Mouse (Mus musculus): Measurements from ENCODE around the gene 4933406M09Rik.
A peak's percentile ranks its signal among the peaks of the same experiment; 100 is the strongest.

The 4933406M09Rik gene

GRCm38 (mm10) chr1:134368777-134369337 lies 16.9 kb upstream of the 4933406M09Rik start:
- no peak for ATAC-seq (ENCODE audit: insufficient number of reproducible peaks, low FRiP score, low TSS enrichment)

DNA sequence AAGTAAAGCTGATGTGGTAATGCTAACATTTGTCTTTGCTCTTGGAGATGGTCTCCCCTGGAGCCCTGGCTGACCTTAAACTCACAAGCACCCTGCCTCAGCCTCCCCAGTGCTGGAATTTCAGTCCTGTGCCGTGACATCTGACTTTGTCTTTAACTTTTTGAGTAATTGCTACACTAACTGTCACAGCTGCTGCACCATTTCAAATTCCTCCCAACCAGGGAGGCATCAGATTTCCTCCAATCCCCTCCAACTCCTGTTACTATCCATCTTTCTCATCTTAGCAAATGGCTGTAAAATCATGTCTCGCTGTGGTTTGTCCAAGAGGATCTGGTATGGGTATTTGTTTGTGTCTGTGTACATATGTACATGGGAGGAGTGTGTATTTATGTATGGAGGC lies 11.6 kb upstream of the 4933406M09Rik start:
- no peak for ATAC-seq (ENCODE audit: insufficient number of reproducible peaks, low FRiP score, low TSS enrichment)

DNA sequence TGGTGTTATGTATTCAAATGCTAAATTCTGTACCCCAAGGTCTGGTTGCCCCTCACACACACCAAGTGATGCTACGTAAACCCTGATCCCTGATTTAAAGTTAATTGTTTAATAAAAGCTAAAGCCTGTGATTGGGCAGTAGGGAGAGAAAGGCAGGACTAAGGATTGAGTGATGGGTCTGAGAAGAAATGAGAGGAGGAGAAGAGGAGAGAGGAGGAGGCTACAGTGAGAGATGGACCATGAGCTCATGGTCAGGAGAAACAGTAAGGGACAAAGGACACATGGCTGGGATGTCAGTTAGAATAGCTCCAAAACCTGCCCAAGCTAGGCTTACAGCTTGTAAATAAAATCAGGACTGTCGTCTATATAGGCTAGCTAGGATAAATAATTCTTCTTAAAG lies 4.7 kb upstream of the 4933406M09Rik start:
- no peak for ATAC-seq (ENCODE audit: insufficient number of reproducible peaks, low FRiP score, low TSS enrichment)

GRCm38 (mm10) chr1:134381795-134382625 lies 3.7 kb upstream of the 4933406M09Rik start:
- no peak for ATAC-seq (ENCODE audit: insufficient number of reproducible peaks, low FRiP score, low TSS enrichment)

DNA sequence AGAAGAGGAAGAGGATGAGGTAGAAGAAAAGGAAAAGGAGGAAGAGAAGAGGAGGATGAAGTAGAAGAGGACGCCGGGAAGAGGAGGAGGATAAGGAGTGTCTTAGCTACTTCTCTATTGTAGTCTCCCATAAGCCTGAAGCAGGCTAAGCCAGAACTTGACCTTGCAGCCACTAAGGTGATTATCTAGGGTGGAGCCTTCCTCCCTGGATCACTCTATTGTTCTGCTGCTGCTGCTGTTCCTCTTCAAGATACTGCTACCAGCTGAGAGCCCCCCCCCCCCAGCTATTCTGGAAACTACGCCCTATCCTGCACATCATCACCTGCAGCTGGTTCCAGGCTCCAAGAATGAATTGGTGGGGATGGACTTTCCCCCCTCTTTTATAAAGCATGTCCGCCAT lies 1.2 kb upstream of the 4933406M09Rik start:
- ATAC-seq (ENCODE audit: insufficient number of reproducible peaks, low FRiP score, low TSS enrichment), result no peak

- ATAC-seq (ENCODE audit: insufficient number of reproducible peaks, low FRiP score, low TSS enrichment), result no peak
Measured at GRCm38 (mm10) chr1:134385176-134385575, 564 bp upstream of the 4933406M09Rik start.

DNA sequence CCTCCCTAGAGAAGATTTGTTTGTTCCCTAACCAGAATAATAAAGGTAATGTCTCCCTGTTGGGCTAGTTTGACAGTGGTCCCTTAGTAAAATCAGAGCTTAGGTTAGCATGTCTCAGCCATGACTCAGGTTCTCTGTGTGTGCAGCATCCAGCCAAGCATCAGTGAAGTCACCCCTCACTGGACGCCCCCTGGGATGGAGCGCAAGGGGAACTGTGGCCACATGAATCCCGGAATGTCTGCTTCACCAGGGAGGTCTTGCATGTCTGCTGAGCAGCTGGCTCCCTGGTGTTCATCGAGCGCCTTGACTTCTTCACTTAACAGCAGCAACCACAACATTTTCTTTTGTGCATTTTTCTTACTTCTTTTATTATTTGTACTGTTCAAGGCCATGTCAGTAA lies 8.1 kb downstream of the 4933406M09Rik start:
- ATAC-seq (ENCODE audit: insufficient number of reproducible peaks, low FRiP score, low TSS enrichment), result no peak

DNA sequence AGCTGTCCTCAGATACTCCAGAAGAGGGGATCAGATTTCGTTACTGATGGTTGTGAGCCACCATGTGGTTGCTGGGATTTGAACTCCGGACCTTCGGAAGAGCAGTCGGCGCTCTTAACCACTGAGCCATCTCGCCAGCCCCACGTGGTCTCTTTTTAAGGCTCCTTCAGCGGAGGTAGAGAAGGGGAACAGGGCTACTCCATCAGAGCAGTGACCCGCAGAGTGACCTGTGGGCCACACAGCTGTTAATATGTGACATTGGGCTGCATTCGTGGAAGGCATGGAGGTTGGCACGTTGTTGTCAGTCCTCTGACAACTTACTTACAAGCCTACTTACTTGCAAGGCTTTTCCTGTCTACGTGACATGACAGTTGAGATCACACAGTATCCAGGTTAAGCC lies 12.5 kb downstream of the 4933406M09Rik start:
- ATAC-seq (ENCODE audit: insufficient number of reproducible peaks, low FRiP score, low TSS enrichment), result no peak

GRCm38 (mm10) chr1:134399735-134400134 lies 14.0 kb downstream of the 4933406M09Rik start:
- ATAC-seq (ENCODE audit: insufficient number of reproducible peaks, low FRiP score, low TSS enrichment), result no peak

GRCm38 (mm10) chr1:134405509-134406413 lies 20.0 kb downstream of the 4933406M09Rik start, which contains the start of gene Cyb5r1:
Gene Cyb5r1 (plus strand): TSS chr1:134405559.
- ATAC-seq (ENCODE audit: insufficient number of reproducible peaks, low FRiP score, low TSS enrichment), result peak; percentile 86

DNA sequence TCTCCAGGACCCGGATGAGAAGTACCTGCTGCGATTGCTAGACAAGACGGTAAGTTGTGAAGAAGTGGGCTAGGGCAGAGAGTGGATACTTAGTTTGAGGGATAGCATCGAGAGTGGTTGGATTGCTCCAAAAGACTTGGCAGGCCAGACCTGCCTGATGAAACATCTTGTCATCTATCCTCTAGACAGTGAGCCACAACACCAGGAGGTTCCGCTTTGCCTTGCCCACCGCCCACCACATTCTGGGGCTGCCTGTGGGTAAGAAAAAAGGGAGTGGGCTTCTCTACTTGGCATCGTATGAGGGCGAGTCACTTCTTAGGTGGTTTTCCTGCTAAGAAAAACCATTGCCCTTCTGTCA lies 20.7 kb downstream of the 4933406M09Rik start:
- no peak for ATAC-seq (ENCODE audit: insufficient number of reproducible peaks, low FRiP score, low TSS enrichment)

DNA sequence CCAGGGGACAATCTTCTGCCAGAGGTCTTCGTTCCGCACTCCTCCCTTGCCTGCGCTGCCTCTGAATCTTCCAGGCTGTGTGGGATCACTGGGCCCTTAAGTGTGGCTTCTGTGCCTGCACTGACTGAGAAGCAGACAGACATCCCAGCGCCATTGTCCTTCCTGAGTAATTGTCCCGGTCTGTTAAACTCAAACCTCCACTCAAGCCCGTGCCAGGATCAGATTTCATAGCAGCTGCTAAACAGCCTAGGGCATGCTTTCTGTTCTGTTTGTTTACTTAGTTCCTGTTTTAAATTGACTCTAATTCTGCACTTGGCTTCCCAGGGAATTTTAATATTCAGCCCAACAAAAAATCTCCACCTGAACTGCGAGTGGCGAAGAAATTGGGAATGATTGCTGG lies 22.3 kb downstream of the 4933406M09Rik start:
- no peak for ATAC-seq (ENCODE audit: insufficient number of reproducible peaks, low FRiP score, low TSS enrichment)

GRCm38 (mm10) chr1:134411706-134412629 lies 26.2 kb downstream of the 4933406M09Rik start:
- ATAC-seq (ENCODE audit: insufficient number of reproducible peaks, low FRiP score, low TSS enrichment), result no peak

- no peak for ATAC-seq (ENCODE audit: insufficient number of reproducible peaks, low FRiP score, low TSS enrichment)
Measured at GRCm38 (mm10) chr1:134414038-134414437, 28.3 kb downstream of the 4933406M09Rik start.

DNA sequence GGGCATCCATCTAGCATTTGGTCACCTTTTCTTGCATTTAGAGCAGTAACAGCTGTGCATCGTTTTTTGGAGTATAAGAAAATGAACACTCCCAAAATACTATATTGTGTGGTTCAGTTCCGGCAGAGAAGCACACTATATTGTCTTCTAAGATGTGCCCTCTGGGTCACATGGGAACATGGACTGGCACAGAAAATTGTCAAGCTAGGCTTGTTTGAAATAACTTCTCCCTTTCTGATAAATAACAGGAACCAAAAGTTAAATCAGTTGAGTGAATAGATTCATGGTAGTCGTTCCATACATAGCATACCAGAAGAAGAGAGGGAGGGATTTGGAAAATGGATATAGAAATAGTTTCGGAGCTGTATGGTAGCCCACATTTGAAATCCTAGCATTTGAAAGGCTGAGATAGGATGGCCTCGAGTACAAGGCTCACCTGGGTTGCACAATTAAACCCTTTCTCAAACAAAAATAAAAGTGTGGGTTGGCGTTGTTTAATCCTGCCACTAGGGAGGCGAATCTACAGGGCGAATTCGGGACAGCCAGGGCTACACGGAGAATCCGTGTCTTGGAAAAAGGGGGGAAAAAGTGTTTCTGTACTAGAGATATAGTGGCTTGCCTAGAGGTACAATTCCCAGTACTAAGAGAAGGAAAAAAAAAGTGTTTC lies 28.9 kb downstream of the 4933406M09Rik start:
- ATAC-seq (ENCODE audit: insufficient number of reproducible peaks, low FRiP score, low TSS enrichment), result peak; percentile 42

DNA sequence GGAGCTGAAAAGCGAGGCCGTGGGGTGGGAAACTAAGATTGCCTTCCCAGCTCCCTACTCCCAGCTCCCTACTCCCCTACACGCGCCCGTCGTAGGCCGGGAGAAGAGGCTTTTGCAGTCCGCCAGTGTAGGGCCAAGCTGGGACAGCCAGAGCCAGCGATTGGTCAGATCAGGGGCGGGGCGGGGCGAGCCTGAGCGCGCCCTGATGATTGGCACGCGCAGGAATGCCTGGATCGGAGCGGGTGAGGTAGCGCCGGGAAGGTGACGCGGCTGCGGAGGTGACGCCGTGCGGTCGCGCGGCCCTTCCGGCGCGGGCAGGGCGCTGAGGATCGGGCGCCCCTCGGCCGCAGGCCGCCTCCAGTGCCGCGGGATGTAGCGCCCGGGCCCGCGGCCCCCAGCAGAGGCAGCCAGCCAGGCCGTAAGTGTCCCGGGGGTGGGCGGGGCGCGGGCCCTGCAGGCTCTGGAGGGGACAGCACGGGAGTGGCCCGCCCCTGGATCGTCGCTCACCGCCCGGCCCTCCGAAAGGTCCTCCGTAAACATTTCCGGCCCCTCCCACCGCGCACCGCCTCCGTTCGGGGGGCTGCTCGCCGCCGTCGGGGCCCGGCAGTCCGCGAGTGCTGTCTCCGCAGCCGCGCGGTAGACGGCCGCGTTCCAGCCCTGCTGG lies 29.6 kb downstream of the 4933406M09Rik start, which contains the start of gene Adipor1:
Adipor1 (plus strand) TSS at position 211 of the 664 bp plus-strand sequence.
- peak; percentile 100 for ATAC-seq (ENCODE audit: insufficient number of reproducible peaks, low FRiP score, low TSS enrichment)

DNA sequence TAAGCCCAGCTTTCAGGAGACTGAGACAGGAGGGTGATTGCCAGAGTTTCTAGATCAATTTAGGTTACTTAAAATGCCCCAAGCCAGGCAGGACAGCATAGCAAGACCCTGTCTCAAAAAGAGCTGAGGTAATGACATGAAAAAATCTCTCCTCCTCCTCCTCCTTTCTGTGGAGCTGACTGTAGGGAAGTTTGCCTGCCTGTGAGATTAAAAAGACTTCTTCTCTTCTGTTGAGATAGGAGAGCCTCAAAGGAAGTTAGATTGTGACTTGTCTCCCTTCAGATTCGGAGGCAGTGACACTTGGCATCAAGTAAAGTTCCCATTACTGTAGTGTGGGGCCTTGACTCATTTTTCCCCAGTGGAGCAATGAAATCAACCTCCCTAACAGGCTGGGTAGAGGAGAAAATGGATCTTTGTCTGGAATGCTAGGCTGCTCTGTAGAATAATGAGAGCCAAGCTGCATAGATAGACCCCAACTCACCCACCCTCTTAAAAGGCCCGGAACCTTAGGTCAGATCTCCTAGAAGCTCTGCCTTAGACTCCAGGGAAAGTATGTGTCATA lies 32.8 kb downstream of the 4933406M09Rik start:
- no peak for ATAC-seq (ENCODE audit: insufficient number of reproducible peaks, low FRiP score, low TSS enrichment)

DNA sequence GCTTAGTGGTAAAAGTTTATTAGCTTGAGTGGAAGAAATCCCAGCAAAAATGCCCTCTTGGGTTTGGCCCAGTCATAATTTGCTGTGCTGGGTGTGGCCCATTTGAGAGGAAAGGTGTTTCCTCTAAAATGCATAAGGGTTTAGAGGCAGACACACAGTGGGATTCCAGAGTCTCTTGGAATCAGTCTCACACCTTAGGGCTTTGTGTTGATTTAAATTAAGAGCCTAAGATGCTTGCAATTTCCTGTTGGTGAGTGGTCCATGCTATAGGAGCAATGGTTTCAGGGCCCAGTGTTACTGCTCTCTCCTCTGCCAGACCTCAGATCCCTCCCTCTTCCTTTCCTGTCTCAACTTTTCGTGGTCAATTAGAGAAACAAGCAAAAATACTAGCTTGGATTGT lies 33.4 kb downstream of the 4933406M09Rik start:
- ATAC-seq (ENCODE audit: insufficient number of reproducible peaks, low FRiP score, low TSS enrichment), result no peak
